Mouse (Mus musculus) spleen, adult 18-20 months (tissue): ENCODE measurements around the gene Ganab.
"Not testable (repeated sequence)": the region's sequence is repeated elsewhere in the genome, so short reads cannot be mapped to it uniquely, and the experiment has no call there.

Source experiments
- DNase-seq, 2 experiments: peaks; one replicate each; pipeline ENCODE4 v3.0.0; 2022; ENCODE audit warnings: mixed read lengths in 2 of 2

Gene Ganab

GRCm38 (mm10) chr19:8888511-8889385, 9.1 kb upstream of the Ganab start, which contains the start of the genes 1810009A15Rik and Gm49416:
1810009A15Rik (plus strand) TSS chr19:8888853.
Gm49416 (plus strand) TSS chr19:8888926.
- DNase-seq = peak; percentile 89 to 91

GRCm38 (mm10) chr19:8892829-8893766, 4.8 kb upstream of the Ganab start, which contains the start of gene Ints5:
Ints5 (plus strand) TSS chr19:8893005.
- peak; percentile 66 to 81 for DNase-seq

GRCm38 (mm10) chr19:8895397-8895960, 2.4 kb upstream of the Ganab start:
- no peak for DNase-seq

DNA sequence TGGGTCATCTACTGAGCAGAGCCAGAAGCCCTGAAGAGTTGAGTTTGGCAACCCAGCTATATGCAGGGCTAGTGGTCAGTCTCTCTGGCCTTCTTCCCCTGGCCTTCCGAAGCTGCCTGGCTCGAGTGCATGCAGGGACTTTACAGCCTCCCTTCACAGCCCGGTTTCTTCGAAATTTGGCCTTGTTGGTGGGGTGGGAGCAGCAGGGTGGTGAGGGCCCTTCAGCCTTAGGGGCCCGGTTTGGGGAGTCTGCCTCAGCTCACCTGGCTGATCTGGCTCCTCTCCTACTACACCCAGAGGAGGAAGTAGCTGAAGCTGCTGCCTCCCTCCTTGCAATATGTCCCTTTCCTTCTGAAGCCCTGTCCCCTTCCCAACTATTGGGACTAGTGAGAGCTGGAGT, 1.6 kb upstream of the Ganab start:
- DNase-seq = not testable (repeated sequence)

DNA sequence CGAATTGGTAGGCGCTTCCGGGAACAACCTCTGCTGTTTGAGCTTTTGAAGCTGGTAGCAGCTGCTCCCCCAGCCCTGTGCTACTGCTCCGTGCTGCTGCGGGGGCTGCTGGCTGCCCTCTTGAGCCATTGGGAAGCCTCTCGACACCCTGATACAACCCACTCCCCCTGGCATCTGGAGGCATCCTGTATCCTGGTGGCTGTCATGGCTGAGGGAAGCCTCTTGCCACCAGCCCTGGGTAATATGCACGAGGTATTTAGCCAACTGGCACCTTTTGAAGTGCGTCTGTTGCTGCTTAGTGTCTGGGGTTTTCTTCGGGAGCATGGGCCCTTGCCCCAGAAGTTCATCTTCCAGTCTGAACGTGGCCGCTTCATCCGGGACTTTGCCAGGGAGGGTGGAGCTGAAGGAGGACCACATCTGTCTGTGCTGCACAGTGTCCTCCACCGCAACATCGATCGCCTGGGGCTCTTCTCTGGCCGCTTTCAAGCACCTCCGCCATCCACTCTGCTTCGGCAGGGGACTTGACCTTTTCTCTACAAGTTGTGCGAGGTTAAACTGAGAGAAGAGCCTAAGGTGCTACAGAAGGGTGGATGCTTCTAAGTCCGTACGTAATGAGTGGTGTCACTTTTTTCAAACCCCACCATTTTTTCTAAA, 533 bp upstream of the Ganab start:
- not testable (repeated sequence) for DNase-seq

GRCm38 (mm10) chr19:8898576-8898975, 705 bp downstream of the Ganab start:
- no peak for DNase-seq

GRCm38 (mm10) chr19:8899079-8899478, 1.2 kb downstream of the Ganab start:
- no peak for DNase-seq

DNA sequence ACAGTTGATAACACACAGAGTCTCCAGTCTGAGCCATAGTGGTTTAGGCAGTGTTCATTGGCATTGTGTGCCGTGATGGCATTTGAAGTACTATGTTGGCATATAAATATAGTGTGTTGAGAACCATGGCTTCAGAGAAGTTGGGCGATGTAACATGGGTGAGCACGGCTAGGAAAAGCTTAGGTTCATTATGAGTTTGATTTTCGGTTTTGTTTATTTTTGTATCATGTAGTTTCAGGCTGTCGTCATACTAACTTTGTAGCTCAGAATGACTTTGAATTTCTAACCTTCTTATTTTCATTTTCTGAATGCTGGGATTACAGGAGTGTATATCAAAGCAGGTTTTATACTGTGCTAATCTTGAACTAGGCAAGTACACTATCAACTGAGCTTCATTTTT, 5.5 kb downstream of the Ganab start:
- DNase-seq = no peak

DNA sequence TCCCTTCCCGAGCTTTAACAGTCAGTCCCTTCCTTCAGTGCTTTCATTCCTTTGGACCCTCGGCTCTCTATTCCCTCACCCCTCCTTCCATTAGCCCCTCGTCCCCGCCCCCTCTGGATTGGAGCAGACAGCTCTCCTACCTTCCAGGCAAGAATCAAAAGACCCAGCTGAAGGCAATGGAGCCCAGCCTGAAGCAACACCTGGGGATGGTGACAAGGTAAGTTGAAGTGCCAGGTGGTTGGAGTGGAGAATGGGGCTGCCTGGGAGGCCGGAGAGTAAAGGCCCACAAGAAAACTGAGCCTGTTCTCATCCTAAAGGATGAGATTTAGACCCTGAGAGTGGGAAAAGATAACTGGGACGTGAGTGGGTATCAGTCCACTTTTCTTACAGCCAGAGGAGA, 10.7 kb downstream of the Ganab start:
- no peak for DNase-seq

DNA sequence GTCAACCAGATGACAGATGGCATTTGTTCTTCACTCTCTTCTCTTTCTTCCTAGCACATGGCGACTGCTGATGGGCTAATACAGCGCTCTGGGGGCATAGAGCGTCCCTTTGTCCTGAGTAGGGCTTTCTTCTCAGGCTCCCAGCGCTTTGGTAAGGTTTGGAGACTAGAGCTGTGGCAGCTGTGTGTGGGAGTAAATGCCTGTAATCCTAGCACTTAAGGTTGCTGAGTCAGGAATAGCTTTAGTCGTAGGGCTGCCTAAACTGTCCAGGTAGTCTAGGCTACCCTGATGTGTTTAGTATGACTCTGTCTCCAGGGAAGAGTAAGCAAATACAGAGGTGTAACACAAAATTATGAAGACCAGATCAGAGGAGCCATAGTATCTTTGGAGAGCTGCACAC, 13.9 kb downstream of the Ganab start:
- no peak for DNase-seq

GRCm38 (mm10) chr19:8914212-8914611, 16.3 kb downstream of the Ganab start:
- no peak for DNase-seq

DNA sequence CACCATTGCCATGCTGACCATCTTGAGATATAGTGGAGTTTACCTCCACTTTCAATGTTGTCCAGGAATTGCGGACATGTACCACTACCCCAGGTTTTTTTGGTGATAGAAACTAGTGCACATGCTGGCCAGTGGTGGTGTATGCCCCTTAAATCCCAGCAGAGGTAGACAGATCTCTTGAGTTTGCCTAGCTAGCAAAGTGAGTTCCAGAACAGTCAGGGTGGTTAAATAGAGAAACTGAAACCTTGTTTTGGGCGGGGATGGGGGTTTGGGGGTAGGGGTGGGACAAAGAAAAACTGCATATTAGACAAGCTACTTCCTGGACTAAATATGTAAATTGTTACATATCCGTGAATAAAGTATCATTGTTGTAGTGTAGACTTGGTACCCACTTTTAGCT, 21.1 kb downstream of the Ganab start:
- DNase-seq = no peak

GRCm38 (mm10) chr19:8919684-8920072, 21.8 kb downstream of the Ganab start:
- DNase-seq = no peak

DNA sequence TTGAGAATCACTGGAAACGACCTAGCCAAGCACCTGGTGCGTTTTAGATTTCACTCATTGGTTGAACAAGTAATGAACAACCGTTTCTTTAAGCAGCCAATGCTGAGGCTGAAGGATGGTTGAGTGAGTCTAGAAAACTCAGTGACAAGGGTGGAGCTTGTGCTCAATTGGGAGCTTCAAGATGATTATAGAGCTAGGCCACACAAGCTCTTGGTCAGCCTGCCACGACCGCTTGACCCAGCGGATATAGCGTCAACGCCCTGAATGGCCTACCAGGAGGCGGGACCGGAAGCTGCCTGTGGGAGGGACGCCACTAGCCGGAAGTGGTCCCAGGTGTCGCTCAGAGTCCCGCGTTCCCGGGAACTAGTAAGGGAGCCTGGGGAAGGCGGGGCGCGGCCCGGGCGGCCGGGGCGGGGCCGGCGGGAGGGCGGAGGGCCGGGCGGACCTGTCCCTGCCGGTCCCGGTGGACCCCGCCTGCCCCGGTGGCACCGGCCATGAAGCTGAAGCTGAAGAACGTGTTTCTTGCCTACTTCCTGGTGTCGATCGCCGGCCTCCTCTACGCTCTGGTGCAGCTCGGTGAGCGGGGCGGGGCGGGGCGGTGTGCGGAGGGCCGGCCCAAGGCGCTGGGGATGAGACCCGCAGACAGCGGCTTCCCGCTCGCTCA, 22.3 kb downstream of the Ganab start, which contains the start of gene B3gat3:
B3gat3 (plus strand) TSS at position 302 of the 664 bp plus-strand sequence.
- peak; percentile 82 to 86 for DNase-seq

DNA sequence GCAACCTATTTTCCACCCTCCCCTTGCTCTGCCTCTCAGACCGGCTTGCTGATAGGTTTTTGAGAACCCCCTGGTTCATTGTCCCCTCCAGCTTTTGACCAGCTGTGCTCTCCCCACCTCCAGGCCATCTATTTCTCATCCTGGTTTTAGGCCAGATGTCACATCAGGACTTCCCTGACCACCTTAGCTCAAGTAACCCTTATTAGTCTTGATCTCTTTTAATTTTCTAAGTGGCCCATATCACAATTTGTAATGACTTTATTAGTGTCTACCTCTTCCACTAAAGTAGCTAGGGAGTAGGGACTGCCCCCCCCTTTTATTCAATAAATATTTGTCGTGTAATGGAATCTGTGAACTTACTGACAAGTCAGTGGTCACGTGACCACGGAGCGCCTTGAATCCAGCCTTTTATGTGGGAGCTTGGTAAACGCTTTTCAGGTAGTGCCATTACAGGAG, 23.0 kb downstream of the Ganab start:
- no peak for DNase-seq

GRCm38 (mm10) chr19:8921741-8922140, 23.9 kb downstream of the Ganab start:
- no peak for DNase-seq

DNA sequence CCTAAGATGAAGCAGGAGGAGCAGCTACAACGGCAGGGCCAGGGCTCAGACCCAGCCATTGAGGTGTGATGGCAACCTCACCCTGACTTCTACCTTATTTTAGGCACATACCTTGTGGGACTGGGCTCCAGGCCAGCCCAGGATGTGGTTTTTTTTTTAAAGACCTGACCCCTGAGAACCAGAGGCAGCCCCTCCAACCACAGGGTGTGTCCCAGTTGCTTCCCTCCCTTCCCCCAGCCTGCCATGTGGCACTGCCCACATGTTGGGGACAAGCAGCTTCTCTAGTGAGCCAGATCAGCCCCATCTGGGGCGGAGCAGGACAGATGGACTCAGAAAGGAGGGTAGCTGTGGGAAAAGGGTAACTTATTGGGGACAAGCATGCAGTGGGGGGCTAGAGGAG, 28.9 kb downstream of the Ganab start:
- DNase-seq = peak in 1 of 2 experiments; percentile 42

GRCm38 (mm10) chr19:8927891-8928525, 30.1 kb downstream of the Ganab start:
- DNase-seq = no peak

GRCm38 (mm10) chr19:8928689-8929223, 30.9 kb downstream of the Ganab start:
- DNase-seq = no peak

DNA sequence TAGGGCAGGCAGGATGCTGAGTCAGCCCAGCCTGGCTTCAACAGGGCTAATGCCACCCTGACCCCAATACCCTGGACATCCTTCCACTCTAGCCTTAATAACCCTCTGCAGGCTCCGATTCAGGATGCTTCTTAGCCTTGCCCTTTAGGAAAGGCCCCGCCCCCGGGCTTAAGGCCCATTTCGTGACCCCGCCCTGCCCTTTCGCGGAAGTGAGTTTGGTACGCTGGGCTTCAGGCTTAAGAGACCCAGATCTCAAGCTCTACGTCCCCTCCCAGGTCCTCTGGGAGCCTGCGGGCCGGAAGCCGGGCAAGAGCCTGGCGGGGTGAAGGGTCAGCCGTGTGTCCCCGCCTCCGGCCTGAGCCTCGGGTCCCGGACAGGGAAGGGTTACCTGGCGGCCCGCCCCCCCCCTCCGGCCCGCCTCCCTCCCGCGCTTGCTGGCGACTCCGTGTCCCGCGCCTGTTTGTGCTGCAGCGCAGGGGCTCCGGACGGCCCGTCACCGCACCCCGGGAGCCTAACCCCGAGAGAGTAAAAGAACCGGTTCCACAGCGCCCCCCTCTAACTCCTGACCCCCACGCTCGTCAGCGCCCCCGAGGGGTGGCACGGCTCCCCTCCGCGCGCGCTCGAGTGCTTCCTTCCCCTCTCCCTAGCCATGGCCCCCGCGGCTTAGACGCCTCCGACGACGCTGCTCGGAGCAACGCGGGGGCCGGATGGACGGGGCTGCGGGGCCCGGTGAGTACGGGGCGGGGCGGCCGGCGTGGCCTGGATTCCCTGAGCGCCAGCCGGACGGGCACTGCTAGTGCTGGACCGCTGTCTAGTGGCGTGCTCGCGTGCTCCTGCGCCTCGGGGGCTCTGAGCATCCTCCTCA, 31.6 kb downstream of the Ganab start, which contains the start of the genes Rom1 and Eml3:
Rom1 (minus strand) TSS at position 133 of the 865 bp plus-strand sequence.
Eml3 (plus strand) TSS at position 329 of the 865 bp plus-strand sequence.
- peak; percentile 83 to 89 for DNase-seq
